Mouse (Mus musculus): ENCODE measurements around the gene Btg4. TPM values are rescaled to one million over a fixed set of nuclear protein-coding genes. Genes with fewer than 3 reads are reported as not detected.

Btg4 gene
- not detected for polyA plus RNA-seq (2014; fragmentation: Illumina TruSeq; extraction: RNeasy Lipid Tissue Mini Kit (QIAGEN cat#74804); ENCODE audit: low replicate concordance)

DNA sequence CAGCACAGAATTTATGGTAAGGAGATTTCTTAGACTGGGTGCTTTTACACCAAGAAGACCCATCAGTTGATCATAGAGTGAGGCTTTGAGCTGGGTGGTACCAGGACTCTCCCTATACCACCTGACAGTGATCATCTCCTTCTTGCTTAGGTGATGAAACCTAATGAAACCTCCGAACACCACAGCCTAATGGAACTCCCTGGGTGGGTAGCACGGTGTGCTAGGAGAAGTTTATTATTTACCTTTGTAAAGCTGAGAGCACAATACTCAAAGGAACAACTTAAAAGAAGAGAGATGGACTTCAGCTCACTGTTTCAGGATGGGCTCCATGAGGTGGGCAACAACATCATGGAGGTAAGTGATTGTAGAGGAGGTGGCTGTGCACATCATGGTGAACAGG lies at the start of gene Btg4:
Btg4 (plus strand) TSS at position 301 of the 400 bp plus-strand sequence.

GRCm38 (mm10) chr9:51076979-51077315 lies 16.2 kb downstream of the Btg4 start, which contains the start of gene Layn:
Gene Layn (minus strand): TSS chr9:51077094.

DNA sequence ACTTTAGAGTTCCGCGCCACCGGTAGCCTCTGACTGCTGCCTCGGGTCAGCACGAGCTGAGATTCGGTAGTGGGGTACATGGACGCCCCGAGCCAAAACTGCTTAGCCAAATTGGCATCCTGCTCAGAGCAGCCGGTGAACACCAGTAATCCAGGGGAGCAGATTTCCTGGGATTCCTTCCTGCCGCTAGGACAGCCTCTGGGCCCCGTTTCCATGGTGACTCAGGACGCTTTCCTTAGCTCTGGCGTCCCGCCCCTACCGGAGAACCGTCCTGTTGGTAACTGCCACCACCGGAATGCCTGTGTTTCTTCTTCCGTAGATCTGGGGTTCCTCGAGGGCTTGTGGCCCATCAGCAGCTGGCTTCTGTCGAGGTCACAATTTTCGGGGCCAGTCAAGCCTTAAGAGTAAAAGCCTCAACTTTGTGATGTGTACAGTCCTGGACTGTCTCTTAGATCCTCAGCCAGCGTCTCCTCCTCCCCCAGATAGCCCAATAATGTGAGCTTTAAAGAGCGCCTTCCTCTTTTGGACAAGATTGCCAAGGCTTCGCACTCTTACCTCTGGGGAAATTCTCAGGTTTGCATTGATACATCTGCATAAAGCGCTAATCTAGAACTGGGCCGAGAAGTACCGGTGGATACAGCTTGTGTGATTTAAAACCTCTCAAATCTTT lies 41.2 kb downstream of the Btg4 start, which contains the start of gene 4833427G06Rik:
4833427G06Rik (minus strand) TSS at position 323 of the 670 bp plus-strand sequence.

DNA sequence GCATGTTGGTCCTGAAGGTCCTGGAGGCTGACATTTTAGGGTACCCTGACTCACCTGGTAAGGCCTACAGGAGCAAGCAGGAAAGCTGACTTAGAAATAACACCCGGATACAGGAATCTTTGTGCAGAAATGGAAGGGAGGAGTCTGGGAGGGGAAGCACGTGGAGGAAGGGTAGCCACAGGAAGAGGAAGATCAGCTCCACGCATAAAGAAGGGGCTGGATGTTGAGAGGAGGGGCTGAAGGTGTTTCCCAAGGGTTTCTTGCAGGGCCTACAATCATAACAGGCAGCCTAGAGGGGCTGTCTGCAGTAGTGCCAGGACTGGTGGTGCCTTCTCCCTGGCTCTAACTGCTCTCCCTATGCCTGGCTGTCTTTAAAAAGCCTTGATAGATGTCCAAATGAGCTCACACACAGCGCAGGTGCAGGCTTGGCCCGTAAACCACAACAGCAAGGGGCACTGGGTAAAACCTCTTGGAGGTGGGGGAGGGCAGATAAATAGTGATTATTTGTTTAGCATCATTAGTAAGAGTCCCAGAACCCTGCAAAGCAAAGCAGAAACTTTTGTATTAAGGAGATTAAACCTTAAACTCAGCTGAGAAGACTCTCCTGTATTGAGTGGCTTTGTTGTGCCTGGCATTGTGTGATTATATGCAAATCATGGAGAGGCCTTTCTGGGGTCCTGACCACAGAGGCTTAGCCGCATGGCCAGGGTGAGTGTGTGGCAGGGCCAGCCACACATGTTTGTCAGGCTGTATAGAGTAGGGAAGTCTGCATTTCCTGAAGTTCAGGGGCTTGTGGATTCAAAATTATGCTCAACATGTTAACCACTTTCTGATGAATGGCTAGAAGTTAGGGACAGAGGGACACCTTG lies 104.8 kb downstream of the Btg4 start, which contains the start of gene Gm32742:
Gm32742 (minus strand) TSS at position 206 of the 869 bp plus-strand sequence.

Other genes with a start within 250 kb of the Btg4 start
- gene Ppp2r1b, start 215.6 kb upstream of the Btg4 start, polyA plus RNA-seq (2014; fragmentation: Illumina TruSeq; extraction: RNeasy Lipid Tissue Mini Kit (QIAGEN cat#74804); ENCODE audit: low replicate concordance): 11.5 TPM
- 5.9 TPM for gene Sik2, start 51.8 kb upstream of the Btg4 start, polyA plus RNA-seq (2014; fragmentation: Illumina TruSeq; extraction: RNeasy Lipid Tissue Mini Kit (QIAGEN cat#74804); ENCODE audit: low replicate concordance)
- gene Layn, start 16.2 kb downstream of the Btg4 start, polyA plus RNA-seq (2014; fragmentation: Illumina TruSeq; extraction: RNeasy Lipid Tissue Mini Kit (QIAGEN cat#74804); ENCODE audit: low replicate concordance): 0.48 TPM
- not detected for gene 4833427G06Rik, start 41.2 kb downstream of the Btg4 start, polyA plus RNA-seq (2014; fragmentation: Illumina TruSeq; extraction: RNeasy Lipid Tissue Mini Kit (QIAGEN cat#74804); ENCODE audit: low replicate concordance)
- gene Gm32742, start 104.6 kb downstream of the Btg4 start, polyA plus RNA-seq (2014; fragmentation: Illumina TruSeq; extraction: RNeasy Lipid Tissue Mini Kit (QIAGEN cat#74804); ENCODE audit: low replicate concordance): 0.82 TPM
- gene Pou2af1, start 152.8 kb downstream of the Btg4 start, polyA plus RNA-seq (2014; fragmentation: Illumina TruSeq; extraction: RNeasy Lipid Tissue Mini Kit (QIAGEN cat#74804); ENCODE audit: low replicate concordance): 27.3 TPM
- gene Colca2, start 217.7 kb downstream of the Btg4 start, polyA plus RNA-seq (2014; fragmentation: Illumina TruSeq; extraction: RNeasy Lipid Tissue Mini Kit (QIAGEN cat#74804); ENCODE audit: low replicate concordance): 4.6 TPM